Mouse (Mus musculus): ENCODE results near the gene Stard13. TPM values are rescaled to one million over a fixed set of nuclear protein-coding genes. Genes with fewer than 3 reads are reported as not detected.

The Stard13 gene
- total and polyA plus RNA-seq, 3 experiments = not detected

DNA sequence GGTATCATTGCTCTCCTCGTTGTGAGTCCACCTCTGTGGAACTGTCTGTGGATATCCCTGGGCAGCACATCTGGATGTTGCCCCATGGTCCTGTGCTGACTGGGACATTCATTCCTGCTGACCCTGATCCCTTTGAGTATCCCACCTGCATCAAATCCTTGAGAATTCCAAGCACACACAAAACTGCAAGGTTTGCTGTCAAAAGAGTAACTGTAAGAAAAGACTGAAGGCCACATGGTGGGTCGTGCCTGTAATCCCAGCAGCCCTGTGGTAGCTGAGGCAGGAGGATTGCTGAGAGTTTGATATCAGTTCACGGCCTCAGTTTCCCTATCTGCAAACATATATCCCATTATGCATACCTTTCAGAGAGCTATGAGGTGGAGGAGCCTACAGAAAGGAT lies 126.8 kb downstream of the Stard13 start:
- Histone ChIP-seq H3K79me2 (ENCODE audit: control insufficient read depth, insufficient read depth, low read length, poor library complexity) (no peaks in the 10 kb centered on the region), H3K36me3 (ENCODE audit: control insufficient read depth in 1 of 2, insufficient read depth in 2 of 2, low read length in 2 of 2) (no peaks in the 10 kb centered on the region), H3K27me3 (ENCODE audit: control insufficient read depth in 1 of 2, insufficient read depth in 2 of 2, low read length in 2 of 2) (no peaks in the 10 kb centered on the region), H3K9ac (ENCODE audit: control insufficient read depth, low read depth, low read length, poor library complexity, severe bottlenecking) (no peak overlapping the region), H3K4me1 (ENCODE audit: control insufficient read depth in 1 of 2, insufficient read depth in 2 of 2, low read length in 2 of 2) (no peaks in the 10 kb centered on the region), H3K27ac (ENCODE audit: control insufficient read depth, low read depth, low read length) (no peak overlapping the region), H3K4me3 (ENCODE audit: control insufficient read depth in 1 of 2, insufficient read depth in 1 of 2, low read depth in 2 of 2, low read length in 2 of 2) (no peak overlapping the region), H3K9me3 (replicated peaks; ENCODE audit: insufficient read depth, low read length) (no peaks in the 10 kb centered on the region)
- TF ChIP-seq USF1 (IDR thresholded peaks at IDR 0.05; ENCODE audit: low read depth, low read length) (no peak), CHD1 (IDR thresholded peaks at IDR 0.05; ENCODE audit: low read depth, low read length) (no peak), GABPA (IDR thresholded peaks at IDR 0.05; ENCODE audit: low read depth, low read length) (no peak), SIN3A (IDR thresholded peaks at IDR 0.05; ENCODE audit: low read length) (no peak), CHD2 (IDR thresholded peaks at IDR 0.05; ENCODE audit: low read length) (no peak), ZMIZ1 (IDR thresholded peaks at IDR 0.05; ENCODE audit: low read depth, low read length) (no peak), HCFC1 (IDR thresholded peaks at IDR 0.05; ENCODE audit: low read depth, low read length) (no peak), ZKSCAN1 (IDR thresholded peaks at IDR 0.05; ENCODE audit: low read depth, low read length) (no peak), MAZ (IDR thresholded peaks at IDR 0.05; ENCODE audit: low read depth, low read length) (no peak), CTCF (IDR thresholded peaks at IDR 0.05 in 2 of 3, conservative IDR thresholded peaks at IDR 0.05 in 1 of 3; ENCODE audit: control insufficient read depth in 1 of 3, insufficient read depth in 1 of 3, low read depth in 2 of 3, low read length in 3 of 3, poor library complexity in 1 of 3, severe bottlenecking in 1 of 3) (no peak), E2F4 (IDR thresholded peaks at IDR 0.05; ENCODE audit: borderline replicate concordance, low read depth, low read length) (no peak), KAT2A (conservative IDR thresholded peaks at IDR 0.05; ENCODE audit: low read depth, low read length) (no peak), TCF12 (IDR thresholded peaks at IDR 0.05; ENCODE audit: low read depth, low read length) (no peak), POLR2AphosphoS5 (IDR thresholded peaks at IDR 0.05; ENCODE audit: borderline replicate concordance, low read depth, low read length) (no peak), EP300 (IDR thresholded peaks at IDR 0.05; ENCODE audit: low read depth in 1 of 2, low read length in 2 of 2) (no peak), ZC3H11A (IDR thresholded peaks at IDR 0.05; ENCODE audit: low read depth, low read length) (no peak), MAFK (IDR thresholded peaks at IDR 0.05; ENCODE audit: borderline replicate concordance, low read depth, low read length) (no peak), TAL1 (IDR thresholded peaks at IDR 0.05; ENCODE audit: low read length) (no peak)
- no peak for DNase-seq (ENCODE audit: low read depth, low spot score)

DNA sequence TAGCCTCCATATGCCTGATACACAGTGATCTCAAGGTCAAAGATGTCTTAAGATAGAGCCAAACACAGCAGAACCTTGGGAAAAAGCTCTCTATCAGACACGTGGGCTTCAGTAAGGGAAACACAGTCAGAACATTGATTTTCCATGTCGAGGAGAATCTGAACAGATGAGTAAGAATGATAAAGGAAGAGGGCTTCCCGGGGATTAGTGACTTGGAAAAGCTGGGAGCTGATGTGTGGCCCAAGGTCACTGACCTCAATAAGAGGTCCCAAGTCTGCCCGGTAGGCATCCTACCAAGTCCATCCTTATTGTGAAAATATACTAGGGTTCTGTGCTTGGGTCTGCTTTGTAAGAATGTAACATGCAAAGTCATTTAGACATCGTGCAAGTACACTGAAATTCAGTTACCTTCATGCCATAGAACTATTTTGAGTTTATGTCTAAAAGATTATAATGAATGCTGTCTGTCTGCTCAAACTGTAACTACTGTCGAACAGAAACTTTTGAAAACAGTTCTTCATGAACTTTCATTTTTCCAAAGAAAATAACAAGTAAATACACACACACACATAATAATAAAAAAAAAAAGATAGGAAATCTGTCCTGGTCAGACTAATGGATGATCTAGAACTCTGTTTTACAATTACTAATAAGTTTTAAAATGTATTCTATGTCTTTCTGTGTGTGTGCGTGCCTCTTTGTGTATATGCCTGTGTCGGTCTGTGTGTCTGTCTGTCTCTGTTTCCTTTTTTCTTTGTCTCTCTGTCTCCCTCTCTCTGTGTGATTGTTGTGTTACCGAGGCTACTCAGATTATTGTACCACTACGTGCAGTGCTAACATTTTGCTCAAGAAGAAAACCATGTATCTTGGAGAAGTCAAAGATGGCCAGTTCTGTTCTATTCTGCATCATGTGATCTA lies 128.3 kb downstream of the Stard13 start:
- Histone ChIP-seq H3K9ac (ENCODE audit: control insufficient read depth, low read depth, low read length, poor library complexity, severe bottlenecking) (no peak overlapping the region), H3K4me3 (ENCODE audit: control insufficient read depth in 1 of 2, insufficient read depth in 1 of 2, low read depth in 2 of 2, low read length in 2 of 2) (no peak overlapping the region), H3K27ac (ENCODE audit: control insufficient read depth, low read depth, low read length) (no peak overlapping the region)

More for the DNA sequence above, 128.3 kb downstream of the Stard13 start:
- Histone ChIP-seq H3K79me2 (ENCODE audit: control insufficient read depth, insufficient read depth, low read length, poor library complexity) (no peaks in the 10 kb centered on the region), H3K27me3 (ENCODE audit: control insufficient read depth in 1 of 2, insufficient read depth in 2 of 2, low read length in 2 of 2) (no peaks in the 10 kb centered on the region), H3K4me1 (ENCODE audit: control insufficient read depth in 1 of 2, insufficient read depth in 2 of 2, low read length in 2 of 2) (no peaks in the 10 kb centered on the region), H3K9me3 (replicated peaks; ENCODE audit: insufficient read depth, low read length) (no peaks in the 10 kb centered on the region), H3K36me3 (ENCODE audit: control insufficient read depth in 1 of 2, insufficient read depth in 2 of 2, low read length in 2 of 2) (no peaks in the 10 kb centered on the region)
- no peak for DNase-seq (ENCODE audit: low read depth, low spot score)
- TF ChIP-seq EP300 (IDR thresholded peaks at IDR 0.05; ENCODE audit: low read depth in 1 of 2, low read length in 2 of 2) (no peak), GABPA (IDR thresholded peaks at IDR 0.05; ENCODE audit: low read depth, low read length) (no peak), POLR2A (IDR thresholded peaks at IDR 0.05; ENCODE audit: control insufficient read depth in 1 of 2, insufficient read depth in 1 of 2, low read depth in 1 of 2, low read length in 2 of 2, poor library complexity in 1 of 2) (no peak)

Data from MEL (cell line).